Mouse (Mus musculus): ENCODE measurements around the gene Clec4f. TPM values are rescaled to one million over a fixed set of nuclear protein-coding genes. Genes with fewer than 3 reads are reported as not detected.
A peak's percentile ranks its signal among the peaks of the same experiment; 100 is the strongest.

Clec4f gene
- polyA plus RNA-seq, 1 experiment from 2014 or later, result 0.18 TPM

- 65% methylated on average over 17 of the region's 17 CpGs for WGBS
- Histone ChIP-seq H3K27ac (no peak overlapping the region), H3K4me1 (no peaks in the 10 kb centered on the region), H3K9ac (no peak overlapping the region), H3K36me3 (no peaks in the 10 kb centered on the region), H3K27me3 (no peaks in the 10 kb centered on the region), H3K9me3 (replicated peaks) (no peaks in the 10 kb centered on the region), H3K4me3 (replicated peaks) (no peak overlapping the region), H3K4me2 (no peak overlapping the region)
- ATAC-seq (replicated peaks; ENCODE audit: low FRiP score), result no peak
Observed at GRCm38 (mm10) chr6:83626781-83627180, 29.2 kb downstream of the Clec4f start.

- ATAC-seq (replicated peaks; ENCODE audit: low FRiP score), result no peak
- Histone ChIP-seq H3K4me1 (no peaks in the 10 kb centered on the region), H3K36me3 (no peaks in the 10 kb centered on the region), H3K9me3 (replicated peaks) (no peaks in the 10 kb centered on the region), H3K9ac (no peak overlapping the region), H3K4me2 (no peak overlapping the region), H3K27me3 (peaks cover 8% of the 10 kb centered on the region; the same call in 1 of the 2 replicates), H3K4me3 (replicated peaks) (no peak overlapping the region), H3K27ac (no peak overlapping the region)
- 48% methylated on average over 9 of the region's 9 CpGs for WGBS
Observed at GRCm38 (mm10) chr6:83619955-83620354, 36.0 kb downstream of the Clec4f start.

GRCm38 (mm10) chr6:83617581-83618335 is 38.2 kb downstream of the Clec4f start:
- no peak for ATAC-seq (replicated peaks; ENCODE audit: low FRiP score)
- no peak overlapping the region for H3K4me2 ChIP-seq
- no peaks in the 10 kb centered on the region for H3K4me1 ChIP-seq
- no peak overlapping the region for H3K4me3 ChIP-seq (replicated peaks)
- no peaks in the 10 kb centered on the region for H3K9me3 ChIP-seq (replicated peaks)
- peaks cover 8% of the 10 kb centered on the region; the same call in 1 of the 2 replicates for H3K27me3 ChIP-seq
- H3K27ac ChIP-seq, result no peak overlapping the region
- WGBS, result 76% methylated on average over 15 of the region's 15 CpGs
- H3K9ac ChIP-seq, result no peak overlapping the region
- H3K36me3 ChIP-seq, result no peaks in the 10 kb centered on the region

GRCm38 (mm10) chr6:83616512-83616911 is 39.5 kb downstream of the Clec4f start:
- Histone ChIP-seq H3K27me3 (peaks cover 8% of the 10 kb centered on the region; the same call in 1 of the 2 replicates), H3K36me3 (no peaks in the 10 kb centered on the region), H3K4me1 (no peaks in the 10 kb centered on the region), H3K4me2 (no peak overlapping the region), H3K27ac (no peak overlapping the region), H3K4me3 (replicated peaks) (no peak overlapping the region), H3K9me3 (replicated peaks) (no peaks in the 10 kb centered on the region), H3K9ac (no peak overlapping the region)
- 67% methylated on average over 5 of the region's 5 CpGs for WGBS
- no peak for ATAC-seq (replicated peaks; ENCODE audit: low FRiP score)

GRCm38 (mm10) chr6:83614469-83614868 is 41.5 kb downstream of the Clec4f start:
- H3K27me3 ChIP-seq, result peaks cover 4% of the 10 kb centered on the region; the same call in 1 of the 2 replicates
- no peak overlapping the region for H3K27ac ChIP-seq
- no peaks in the 10 kb centered on the region for H3K36me3 ChIP-seq
- no peaks in the 10 kb centered on the region for H3K9me3 ChIP-seq (replicated peaks)
- no peaks in the 10 kb centered on the region for H3K4me1 ChIP-seq
- no peak overlapping the region for H3K4me2 ChIP-seq
- no peak overlapping the region for H3K4me3 ChIP-seq (replicated peaks)
- ATAC-seq (replicated peaks; ENCODE audit: low FRiP score), result no peak
- no peak overlapping the region for H3K9ac ChIP-seq
- WGBS, result 92% methylated on average over 4 of the region's 4 CpGs

GRCm38 (mm10) chr6:83612976-83613375 is 43.0 kb downstream of the Clec4f start:
- WGBS, result 86% methylated on average over 1 of the region's 1 CpGs
- Histone ChIP-seq H3K4me1 (no peaks in the 10 kb centered on the region), H3K4me2 (no peak overlapping the region), H3K9ac (no peak overlapping the region), H3K4me3 (replicated peaks) (no peak overlapping the region), H3K27ac (no peak overlapping the region), H3K27me3 (no peaks in the 10 kb centered on the region), H3K9me3 (replicated peaks) (no peaks in the 10 kb centered on the region), H3K36me3 (no peaks in the 10 kb centered on the region)
- no peak for ATAC-seq (replicated peaks; ENCODE audit: low FRiP score)

- H3K4me3 ChIP-seq (replicated peaks), result no peak overlapping the region
- no peak overlapping the region for H3K9ac ChIP-seq
- H3K27me3 ChIP-seq, result peaks cover 10% of the 10 kb centered on the region; the same call in 1 of the 2 replicates
- H3K4me2 ChIP-seq, result no peak overlapping the region
- ATAC-seq (replicated peaks; ENCODE audit: low FRiP score), result no peak
- no peaks in the 10 kb centered on the region for H3K36me3 ChIP-seq
- H3K27ac ChIP-seq, result no peak overlapping the region
- H3K9me3 ChIP-seq (replicated peaks), result no peaks in the 10 kb centered on the region
- WGBS, result 67% methylated on average over 6 of the region's 6 CpGs
- no peaks in the 10 kb centered on the region for H3K4me1 ChIP-seq
Observed at GRCm38 (mm10) chr6:83599636-83600174, 56.3 kb downstream of the Clec4f start.

GRCm38 (mm10) chr6:83599060-83599550 is 56.9 kb downstream of the Clec4f start:
- peaks cover 10% of the 10 kb centered on the region; the same call in 1 of the 2 replicates for H3K27me3 ChIP-seq
- H3K4me3 ChIP-seq (replicated peaks), result peak overlapping the region; percentile 30
- no peak for ATAC-seq (replicated peaks; ENCODE audit: low FRiP score)
- no peaks in the 10 kb centered on the region for H3K4me1 ChIP-seq
- 30% methylated on average over 24 of the region's 24 CpGs for WGBS
- no peak overlapping the region for H3K9ac ChIP-seq
- no peaks in the 10 kb centered on the region for H3K9me3 ChIP-seq (replicated peaks)
- H3K4me2 ChIP-seq, result peak overlapping the region; percentile 60
- no peak overlapping the region for H3K27ac ChIP-seq
- no peaks in the 10 kb centered on the region for H3K36me3 ChIP-seq

- 12% methylated on average over 9 of the region's 9 CpGs for WGBS
- Histone ChIP-seq H3K36me3 (no peaks in the 10 kb centered on the region), H3K27ac (no peak overlapping the region)
Observed at GRCm38 (mm10) chr6:83598646-83599045, 57.3 kb downstream of the Clec4f start.

GRCm38 (mm10) chr6:83597988-83598387 is 58.0 kb downstream of the Clec4f start:
- Histone ChIP-seq H3K27me3 (peaks cover 10% of the 10 kb centered on the region; the same call in 1 of the 2 replicates), H3K9me3 (replicated peaks) (no peaks in the 10 kb centered on the region), H3K4me1 (no peaks in the 10 kb centered on the region), H3K9ac (no peak overlapping the region), H3K4me3 (replicated peaks) (no peak overlapping the region), H3K36me3 (no peaks in the 10 kb centered on the region), H3K4me2 (no peak overlapping the region), H3K27ac (no peak overlapping the region)
- WGBS, result 54% methylated on average over 3 of the region's 3 CpGs
- ATAC-seq (replicated peaks; ENCODE audit: low FRiP score), result no peak

More at GRCm38 (mm10) chr6:83598646-83599045, 57.3 kb downstream of the Clec4f start:
- H3K9me3 ChIP-seq (replicated peaks), result no peaks in the 10 kb centered on the region
- peak overlapping the region; percentile 30 for H3K4me3 ChIP-seq (replicated peaks)
- ATAC-seq (replicated peaks; ENCODE audit: low FRiP score), result no peak
- peak overlapping the region; percentile 60 for H3K4me2 ChIP-seq
- peaks cover 10% of the 10 kb centered on the region; the same call in 1 of the 2 replicates for H3K27me3 ChIP-seq
- no peak overlapping the region for H3K9ac ChIP-seq
- H3K4me1 ChIP-seq, result no peaks in the 10 kb centered on the region

- Histone ChIP-seq H3K4me2 (no peak overlapping the region), H3K4me1 (no peaks in the 10 kb centered on the region), H3K9me3 (replicated peaks) (no peaks in the 10 kb centered on the region), H3K36me3 (no peaks in the 10 kb centered on the region), H3K9ac (no peak overlapping the region), H3K4me3 (replicated peaks) (no peak overlapping the region), H3K27ac (no peak overlapping the region), H3K27me3 (peaks cover 10% of the 10 kb centered on the region; the same call in 1 of the 2 replicates)
- WGBS, result 87% methylated on average over 2 of the region's 2 CpGs
- ATAC-seq (replicated peaks; ENCODE audit: low FRiP score), result no peak
Observed at GRCm38 (mm10) chr6:83595035-83595434, 61.0 kb downstream of the Clec4f start.
